ENCODE assay signal across 12 mouse cellular contexts in the genomic region with DNA sequence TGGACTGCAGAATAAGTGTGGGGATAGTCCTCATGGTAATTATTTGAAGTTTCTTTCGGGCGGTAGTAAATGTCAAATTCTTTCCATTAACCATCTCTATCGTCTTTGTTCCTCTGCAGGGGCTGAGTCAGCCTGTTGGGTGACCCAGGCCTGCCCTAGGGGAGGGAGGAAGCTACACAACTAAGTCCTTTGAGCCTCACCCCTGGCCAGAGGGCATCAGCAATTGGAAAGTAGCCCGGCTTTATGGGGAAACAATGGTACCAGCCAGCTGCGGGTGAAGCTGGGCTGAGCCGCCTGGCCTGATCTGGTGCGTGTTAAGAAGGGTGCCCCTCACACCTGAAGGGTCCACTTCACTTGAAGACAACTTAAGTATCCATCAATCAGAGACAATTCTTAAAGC. TPM values are rescaled to one million over a fixed set of nuclear protein-coding genes. Genes with fewer than 3 reads are reported as not detected.
DNase-seq lines count a peak whose midpoint lies in the region; ATAC-seq and TF ChIP-seq lines count a peak whose summit lies in the region.
"Had no signal": no experiment of that assay in that cellular context is flagged by ENCODE, and none has a peak within 500 bp of the region (broad histone marks: within the 10 kb centered on the region; RNA-seq: fewer than 3 reads in every experiment).

No protein-coding gene starts in this region.

- H3K27ac ChIP-seq in ES-Bruce4 (ENCODE audit: insufficient read depth, low read length), result no peak overlapping the region
- H3K27ac ChIP-seq in intestine, embryonic 16.5 days (ENCODE audit: low read length), result peak overlapping the region; percentile 94
- no peak overlapping the region for H3K27ac ChIP-seq in forebrain, embryonic 13.5 days
- H3K27ac ChIP-seq: limb, embryonic 10.5 days; neural tube, embryonic 13.5 days had no signal

- peaks cover 4% of the 10 kb centered on the region for H3K4me1 ChIP-seq in ES-Bruce4 (ENCODE audit: control insufficient read depth, insufficient read depth, low read length)
- 0 out of 2 replicates have a peak, but pooled peaks cover 10% of the 10 kb centered on the region for H3K4me1 ChIP-seq in intestine, embryonic 16.5 days (ENCODE audit: control insufficient read depth, insufficient read depth, low read length)
- H3K4me1 ChIP-seq in forebrain, embryonic 13.5 days, result no peaks in the 10 kb centered on the region
- H3K4me1 ChIP-seq: limb, embryonic 10.5 days; neural tube, embryonic 13.5 days had no signal

- TF ChIP-seq POLR2A in ES-Bruce4 (IDR thresholded peaks at IDR 0.05; ENCODE audit: insufficient read depth, low read length), result no peak

- no peak overlapping the region for H3K4me3 ChIP-seq in ES-Bruce4 (ENCODE audit: low read depth, low read length)
- H3K4me3 ChIP-seq in intestine, embryonic 16.5 days (ENCODE audit: low read length), result no peak overlapping the region
- H3K4me3 ChIP-seq in forebrain, embryonic 13.5 days, result no peak overlapping the region
- H3K4me3 ChIP-seq: erythroblast, embryonic 14.5 days; limb, embryonic 10.5 days; neural tube, embryonic 13.5 days had no signal

- no peak for ATAC-seq in intestine, embryonic 16.5 days
- ATAC-seq in forebrain, embryonic 13.5 days, result no peak

- TF ChIP-seq CTCF in ES-Bruce4 (IDR thresholded peaks at IDR 0.05; ENCODE audit: low read depth, low read length), result no peak

- DNase-seq in adrenal gland, postnatal 10 days, result peak; percentile 53
- DNase-seq in adrenal gland, adult 8-10 months, result no peak
- peak; percentile 68 for DNase-seq in layer of hippocampus, adult 11-12 months (ENCODE audit: low spot score)
- DNase-seq in layer of hippocampus, postnatal 14 days (ENCODE audit: low spot score in 2 of 2), result no peak
- DNase-seq in urinary bladder, postnatal 25 days (ENCODE audit: low spot score), result no peak
- DNase-seq: cerebellum, adult 9-10 months had no signal

- no peak overlapping the region for H3K9ac ChIP-seq in ES-Bruce4 (ENCODE audit: low read depth, poor library complexity, severe bottlenecking)
- no peak overlapping the region for H3K9ac ChIP-seq in intestine, embryonic 16.5 days (ENCODE audit: low read depth, low read length)
- no peak overlapping the region for H3K9ac ChIP-seq in forebrain, embryonic 13.5 days
- H3K9ac ChIP-seq: neural tube, embryonic 13.5 days had no signal

- H3K4me2 ChIP-seq in intestine, embryonic 16.5 days (ENCODE audit: low read depth, low read length), result no peak overlapping the region
- H3K4me2 ChIP-seq in forebrain, embryonic 13.5 days, result no peak overlapping the region
- H3K4me2 ChIP-seq: neural tube, embryonic 13.5 days had no signal

- no peaks in the 10 kb centered on the region for H3K36me3 ChIP-seq in ES-Bruce4 (ENCODE audit: control insufficient read depth, insufficient read depth, low read length, poor library complexity, severe bottlenecking)
- no peaks in the 10 kb centered on the region for H3K36me3 ChIP-seq in intestine, embryonic 16.5 days (ENCODE audit: control insufficient read depth, insufficient read depth, low read length)
- H3K36me3 ChIP-seq in forebrain, embryonic 13.5 days (ENCODE audit: poor library complexity, severe bottlenecking), result no peaks in the 10 kb centered on the region
- H3K36me3 ChIP-seq: limb, embryonic 10.5 days; neural tube, embryonic 13.5 days had no signal

- 0 out of 2 replicates have a peak, but pooled peaks cover 2% of the 10 kb centered on the region for H3K9me3 ChIP-seq in ES-Bruce4 (replicated peaks; ENCODE audit: control insufficient read depth, insufficient read depth, low read length, poor library complexity, severe bottlenecking)
- no peaks in the 10 kb centered on the region for H3K9me3 ChIP-seq in intestine, embryonic 16.5 days (ENCODE audit: control insufficient read depth, low read length)
- H3K9me3 ChIP-seq in forebrain, embryonic 13.5 days (replicated peaks), result no peaks in the 10 kb centered on the region
- H3K9me3 ChIP-seq: limb, embryonic 10.5 days; neural tube, embryonic 13.5 days had no signal

- H3K27me3 ChIP-seq in ES-Bruce4 (ENCODE audit: control insufficient read depth, insufficient read depth, low read length, poor library complexity, severe bottlenecking), result no peaks in the 10 kb centered on the region
- H3K27me3 ChIP-seq in intestine, embryonic 16.5 days (replicated peaks; ENCODE audit: control insufficient read depth, insufficient read depth, low read length), result no peaks in the 10 kb centered on the region
- H3K27me3 ChIP-seq in forebrain, embryonic 13.5 days, result no peaks in the 10 kb centered on the region
- H3K27me3 ChIP-seq: neural tube, embryonic 13.5 days had no signal

- WGBS in intestine, embryonic 16.5 days, result 62% methylated on average over 7 of the region's 7 CpGs
- WGBS in forebrain, embryonic 13.5 days, result 73% methylated on average over 7 of the region's 7 CpGs

- TF ChIP-seq EP300 in ES-Bruce4 (IDR thresholded peaks at IDR 0.05; ENCODE audit: insufficient read depth, low read depth, low read length), result peak; percentile 59; the same call in 1 of the 2 replicates

RNA-seq across cellular contexts. Expression of a gene that starts 25.1 kb away (rescaled TPM):
- total RNA-seq in adrenal gland, postnatal 10 days (2021), result 10 to 100 TPM; 57.4 to 91.2 TPM
- total RNA-seq in adrenal gland, adult 8-10 months (2022), result 10 to 100 TPM; 33.8 to 39.2 (median 37.7) TPM
- total RNA-seq in layer of hippocampus, postnatal 14 days (2021), result 10 to 100 TPM; 12.2 to 13.0 TPM
- polyA plus RNA-seq in ES-Bruce4 (2011; ENCODE audit: insufficient read depth, insufficient read length, low read depth, missing spikeins), result 100 and 102 TPM in 2 replicates
- 111 and 118 TPM in 2 replicates for polyA plus RNA-seq in intestine, embryonic 16.5 days (2015; fragmentation: Nextera tagmentation; extraction: Ambion mirVana)
- polyA plus RNA-seq in forebrain, embryonic 13.5 days (2015; fragmentation: Nextera tagmentation; extraction: Ambion mirVana), result 53.9 and 57.0 TPM in 2 replicates

RNA-seq across cellular contexts. Expression of a gene that starts 33.9 kb away (rescaled TPM):
- 10 to 100 TPM; 45.2 to 48.1 TPM for total RNA-seq in adrenal gland, postnatal 10 days (2021)
- 10 to 100 TPM; 47.2 to 72.7 (median 56.8) TPM for total RNA-seq in adrenal gland, adult 8-10 months (2022)
- 10 to 100 TPM; 44.8 to 45.6 TPM for total RNA-seq in layer of hippocampus, postnatal 14 days (2021)
- 50.6 and 55.2 TPM in 2 replicates for polyA plus RNA-seq in ES-Bruce4 (2011; ENCODE audit: insufficient read depth, insufficient read length, low read depth, missing spikeins)
- 40.3 and 41.3 TPM in 2 replicates for polyA plus RNA-seq in intestine, embryonic 16.5 days (2015; fragmentation: Nextera tagmentation; extraction: Ambion mirVana)
- polyA plus RNA-seq in forebrain, embryonic 13.5 days (2015; fragmentation: Nextera tagmentation; extraction: Ambion mirVana), result 53.2 and 56.8 TPM in 2 replicates

Comparison
In these comparisons a context has a peak if more than half of its experiments do, and no peak if none do; other contexts are left out.
1. DNase-seq: peak in adrenal gland, postnatal 10 days (single experiment) and layer of hippocampus, adult 11-12 months (single experiment); none in adrenal gland, adult 8-10 months (single experiment), layer of hippocampus, postnatal 14 days (0 of 2) and urinary bladder, postnatal 25 days (single experiment).